Mouse (Mus musculus) thymus, adult 2 months (tissue): ENCODE data around the gene Oprl1.

Experiments used
- CTCF ChIP-seq: fragments of 200-500 bp; IDR thresholded peaks from 2 replicates; pipeline ENCODE4 v1.5.1; 2012; ENCODE audit warnings: mild to moderate bottlenecking, control low read depth, low read length, moderate library complexity, borderline replicate concordance; ENCODE audit not compliant: control insufficient read depth, poor library complexity, insufficient read depth; ENCODE audit errors: extremely low read depth
- POLR2A ChIP-seq: fragments of 200-500 bp; IDR thresholded peaks from 2 replicates; pipeline ENCODE4 v1.6.1; 2012; ENCODE audit warnings: mild to moderate bottlenecking, low read length, control low read depth, moderate library complexity; ENCODE audit not compliant: control insufficient read depth, poor library complexity, insufficient read depth; ENCODE audit errors: extremely low read depth

- TF ChIP-seq CTCF (no peak), POLR2A (no peak)
Measured at GRCm38 (mm10) chr2:181671984-181672383, 42.8 kb upstream of the Oprl1 start.
